Mouse (Mus musculus) forebrain, embryonic 11.5 days (tissue): ENCODE data around the gene Rft1. TPM values are rescaled to one million over a fixed set of nuclear protein-coding genes. Genes with fewer than 3 reads are reported as not detected.

Experiments used
- ATAC-seq: fragments of 200-750 bp; cut with Nextera tagmentation; replicated peaks from 2 replicates; pipeline ENCODE4 v1.8.0; 2017; ENCODE audit warnings: moderate TSS enrichment; ENCODE audit not compliant: low FRiP score
- DNase-seq: peaks from one replicate; pipeline ENCODE4 v3.0.0-alpha.2; 2017; ENCODE audit warnings: low spot score
- H3K27ac ChIP-seq: fragments of 300-500 bp; sonication (generic); 2 replicates; pipeline ENCODE4 v1.5.1; 2014; ENCODE audit warnings: low read depth, low read length
- H3K27me3 ChIP-seq: fragments of 300-500 bp; sonication (generic); 2 replicates; pipeline ENCODE4 v1.6.1; 2014; ENCODE audit warnings: mild to moderate bottlenecking, low read length, mixed read lengths; ENCODE audit not compliant: control insufficient read depth, insufficient read depth
- H3K36me3 ChIP-seq: fragments of 300-500 bp; sonication (generic); 2 replicates; pipeline ENCODE4 v1.6.1; 2014; ENCODE audit warnings: mild to moderate bottlenecking, low read length, moderate library complexity, mixed read lengths; ENCODE audit not compliant: control insufficient read depth, insufficient read depth
- H3K4me1 ChIP-seq: fragments of 300-500 bp; sonication (generic); replicated peaks from 2 replicates; pipeline ENCODE4 v1.6.1; 2014; ENCODE audit warnings: low read length, mixed read lengths; ENCODE audit not compliant: control insufficient read depth, insufficient read depth
- H3K4me2 ChIP-seq: fragments of 300-500 bp; sonication (generic); 2 replicates; pipeline ENCODE4 v1.6.1; 2014; ENCODE audit warnings: low read depth, mild to moderate bottlenecking, low read length, moderate library complexity, mixed read lengths; ENCODE audit not compliant: severe bottlenecking
- H3K4me3 ChIP-seq: fragments of 300-500 bp; sonication (generic); 2 replicates; pipeline ENCODE4 v1.5.1; 2014; ENCODE audit warnings: low read depth, low read length
- H3K9ac ChIP-seq: fragments of 300-500 bp; sonication (generic); 2 replicates; pipeline ENCODE4 v1.6.1; 2014; ENCODE audit warnings: low read length
- H3K9me3 ChIP-seq: fragments of 300-500 bp; sonication (generic); 2 replicates; pipeline ENCODE4 v1.6.1; 2016; ENCODE audit warnings: low read length, mixed read lengths; ENCODE audit not compliant: control insufficient read depth
- WGBS: fragments of 180-500 bp; shearing (Covaris S2); extraction: QIAGEN DNeasy Blood & Tissue Kit; methylation state at CpG from one replicate; pipeline ENCODE4 v1.1.7; 2014; 5-methylcytosine and 5-hydroxymethylcytosine counted together
- polyA plus RNA-seq: library from polyadenylated mRNA; unstranded; fragments of >200 nt; fragmentation: Nextera tagmentation; extraction: Ambion mirVana; gene quantifications from 2 replicates; pipeline ENCODE4 v1.2.1, GENCODE M21; 2014

The Rft1 gene
- polyA plus RNA-seq, 1 experiment from 2014 or later: 11.4 TPM

DNA sequence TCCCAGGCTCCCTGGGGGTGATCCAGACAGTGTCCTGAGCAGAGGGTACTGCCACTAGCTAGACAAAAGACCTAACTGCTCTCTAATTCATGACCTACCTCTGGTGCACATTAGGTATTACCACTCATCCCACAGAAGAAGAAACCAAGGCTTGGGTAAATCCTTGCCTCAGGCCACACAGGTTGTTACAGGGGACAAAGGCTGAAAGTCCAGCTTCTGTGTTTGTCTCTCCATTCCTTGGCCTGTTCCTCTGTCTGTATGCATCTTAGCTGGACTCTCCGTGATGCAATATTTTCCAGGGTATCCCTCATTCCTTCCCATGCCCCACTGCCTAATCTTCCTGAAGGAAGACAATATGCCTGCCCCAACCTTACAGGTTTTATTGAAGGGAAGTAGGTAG lies 19.7 kb upstream of the Rft1 start:
- no peaks in the 10 kb centered on the region for H3K4me1 ChIP-seq
- 85% methylated on average over 1 of the region's 1 CpGs for WGBS
- DNase-seq: no peak

DNA sequence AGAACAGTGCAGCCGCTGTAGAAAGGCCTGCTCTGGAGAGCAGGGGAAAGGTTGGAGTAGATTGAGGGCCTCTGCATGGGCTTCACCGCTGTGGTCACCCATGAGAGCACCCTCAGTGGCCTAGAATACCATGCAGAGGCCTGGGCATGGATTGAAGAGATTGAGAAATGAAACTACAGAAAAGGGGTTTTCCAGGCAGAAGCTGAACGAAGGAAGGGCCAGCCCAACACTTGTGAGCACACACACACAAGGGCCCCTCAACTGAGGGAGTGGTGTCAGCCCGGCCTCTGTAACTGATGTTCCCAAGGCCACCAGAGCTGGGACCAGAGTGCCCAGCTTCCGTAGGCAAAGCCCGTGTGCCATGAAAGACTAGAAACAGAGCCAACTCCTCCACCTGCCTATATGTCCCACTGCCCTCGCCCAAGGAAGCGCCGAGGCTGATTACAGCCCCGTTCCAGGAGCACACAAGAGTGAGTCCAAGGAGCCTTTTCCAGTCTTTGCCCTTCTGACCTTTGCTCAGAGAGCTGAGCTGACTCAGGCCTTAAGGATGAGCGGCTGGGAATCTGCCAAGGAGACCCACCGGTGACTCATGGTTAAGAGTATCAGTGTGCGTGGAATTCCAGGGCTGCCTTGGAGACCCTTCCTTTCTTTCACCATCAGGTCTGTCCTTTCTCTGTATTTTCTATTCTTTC lies 18.8 kb upstream of the Rft1 start:
- no peak overlapping the region for H3K27ac ChIP-seq

More for the DNA sequence above, 19.7 kb upstream of the Rft1 start:
- Histone ChIP-seq H3K9me3 (no peaks in the 10 kb centered on the region), H3K27me3 (no peaks in the 10 kb centered on the region), H3K4me2 (no peak overlapping the region), H3K4me3 (no peak overlapping the region), H3K36me3 (no peaks in the 10 kb centered on the region), H3K9ac (no peak overlapping the region), H3K27ac (no peak overlapping the region)
- no peak for ATAC-seq

DNA sequence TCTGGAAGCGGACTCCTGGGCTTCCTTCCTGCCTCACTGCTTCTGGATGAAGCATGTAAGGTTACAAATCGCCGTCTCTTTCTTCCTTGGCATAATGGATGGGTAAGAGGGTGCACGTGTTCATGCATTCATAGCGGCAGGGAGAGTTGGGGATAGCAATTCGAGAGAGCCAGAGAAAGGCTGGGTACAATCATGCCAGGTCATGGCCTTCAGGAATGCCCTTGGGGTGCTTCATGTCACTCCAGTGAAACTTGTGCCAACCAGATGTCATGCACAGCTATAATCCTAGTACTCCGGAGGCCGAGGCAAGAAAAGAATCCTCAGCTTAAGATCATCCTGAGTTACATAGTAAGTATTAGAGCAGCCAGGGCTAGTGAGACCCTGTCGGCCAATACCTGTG lies 17.7 kb upstream of the Rft1 start:
- Histone ChIP-seq H3K27ac (no peak overlapping the region), H3K27me3 (no peaks in the 10 kb centered on the region), H3K9ac (no peak overlapping the region), H3K4me1 (no peaks in the 10 kb centered on the region), H3K9me3 (no peaks in the 10 kb centered on the region), H3K4me3 (no peak overlapping the region), H3K4me2 (no peak overlapping the region), H3K36me3 (no peaks in the 10 kb centered on the region)
- ATAC-seq (no peak), DNase-seq (no peak)
- WGBS: 76% methylated on average over 9 of the region's 9 CpGs

More for the DNA sequence above, 18.8 kb upstream of the Rft1 start:
- Histone ChIP-seq H3K9me3 (no peaks in the 10 kb centered on the region), H3K36me3 (no peaks in the 10 kb centered on the region), H3K4me1 (no peaks in the 10 kb centered on the region), H3K4me2 (no peak overlapping the region), H3K9ac (no peak overlapping the region), H3K27me3 (no peaks in the 10 kb centered on the region), H3K4me3 (no peak overlapping the region)
- no peak for ATAC-seq
- WGBS: 83% methylated on average over 13 of the region's 13 CpGs
- no peak for DNase-seq

DNA sequence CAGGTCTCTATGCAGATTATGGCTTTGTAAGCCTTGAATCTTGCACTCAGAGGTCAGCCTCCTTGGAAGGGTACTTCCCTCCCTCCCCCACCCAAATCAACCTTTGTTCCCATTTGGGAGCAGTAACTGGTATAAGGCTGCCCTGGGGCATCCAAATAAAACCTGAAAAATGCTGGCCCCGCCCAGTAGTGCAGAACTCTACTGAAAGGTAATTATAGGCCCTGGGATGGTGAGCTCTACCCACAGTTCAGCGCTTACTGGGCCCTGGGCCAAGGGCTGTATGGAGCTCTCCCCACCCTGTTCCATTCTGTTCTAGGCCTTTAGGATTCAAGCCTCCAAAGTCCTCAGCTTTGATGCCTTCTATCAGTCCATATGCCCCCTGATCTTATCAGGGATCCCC lies 17.1 kb upstream of the Rft1 start:
- H3K9ac ChIP-seq: no peak overlapping the region
- H3K4me2 ChIP-seq: no peak overlapping the region
- no peak overlapping the region for H3K4me3 ChIP-seq
- H3K36me3 ChIP-seq: no peaks in the 10 kb centered on the region
- H3K9me3 ChIP-seq: no peaks in the 10 kb centered on the region
- no peaks in the 10 kb centered on the region for H3K27me3 ChIP-seq
- ATAC-seq (no peak), DNase-seq (no peak)
- no peak overlapping the region for H3K27ac ChIP-seq
- WGBS: 75% methylated on average over 2 of the region's 2 CpGs
- no peaks in the 10 kb centered on the region for H3K4me1 ChIP-seq

DNA sequence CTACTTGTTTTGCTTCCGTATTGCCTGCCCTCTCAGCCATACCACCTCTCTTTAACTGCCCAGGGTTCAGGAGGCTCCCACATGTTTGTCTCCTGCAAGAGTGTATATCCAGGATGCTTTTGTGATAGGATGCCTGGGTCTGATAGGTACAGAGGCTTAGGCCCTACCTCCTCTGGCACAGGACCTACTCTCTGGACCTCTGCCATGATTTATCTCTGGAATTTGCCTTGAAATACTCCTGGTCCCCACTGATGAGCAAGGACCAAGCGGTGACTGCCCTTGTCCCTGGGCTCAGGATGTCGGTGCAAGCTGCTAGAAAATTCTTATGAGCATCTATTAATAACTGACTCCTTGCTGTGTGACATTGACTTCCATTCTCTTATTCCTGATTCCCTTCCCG lies 16.2 kb upstream of the Rft1 start:
- Histone ChIP-seq H3K27ac (no peak overlapping the region), H3K36me3 (no peaks in the 10 kb centered on the region), H3K4me2 (no peak overlapping the region), H3K27me3 (no peaks in the 10 kb centered on the region), H3K4me3 (no peak overlapping the region), H3K9ac (no peak overlapping the region), H3K9me3 (no peaks in the 10 kb centered on the region), H3K4me1 (no peaks in the 10 kb centered on the region)
- 92% methylated on average over 4 of the region's 4 CpGs for WGBS
- no peak for DNase-seq
- no peak for ATAC-seq

DNA sequence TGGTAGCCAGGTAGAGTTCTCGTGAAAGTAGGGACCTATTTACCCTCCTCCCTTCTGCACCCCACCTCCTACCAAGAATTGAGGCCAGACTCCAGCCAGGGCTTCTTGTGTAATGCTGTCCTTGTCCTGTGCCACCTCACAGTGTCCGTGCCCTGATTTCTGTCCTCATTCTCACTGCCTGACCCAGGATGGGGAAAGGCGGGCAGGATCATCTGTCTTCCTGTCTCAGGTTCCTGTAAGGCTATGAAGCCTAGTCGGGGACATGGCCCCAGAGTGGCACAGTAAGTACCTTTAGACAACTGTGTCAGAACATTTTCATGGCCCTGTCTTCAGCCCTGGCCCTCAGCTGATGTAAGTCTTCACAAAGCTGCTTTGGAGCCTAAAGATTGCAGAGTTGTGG lies 15.5 kb upstream of the Rft1 start:
- H3K4me3 ChIP-seq: no peak overlapping the region
- no peak overlapping the region for H3K27ac ChIP-seq

DNA sequence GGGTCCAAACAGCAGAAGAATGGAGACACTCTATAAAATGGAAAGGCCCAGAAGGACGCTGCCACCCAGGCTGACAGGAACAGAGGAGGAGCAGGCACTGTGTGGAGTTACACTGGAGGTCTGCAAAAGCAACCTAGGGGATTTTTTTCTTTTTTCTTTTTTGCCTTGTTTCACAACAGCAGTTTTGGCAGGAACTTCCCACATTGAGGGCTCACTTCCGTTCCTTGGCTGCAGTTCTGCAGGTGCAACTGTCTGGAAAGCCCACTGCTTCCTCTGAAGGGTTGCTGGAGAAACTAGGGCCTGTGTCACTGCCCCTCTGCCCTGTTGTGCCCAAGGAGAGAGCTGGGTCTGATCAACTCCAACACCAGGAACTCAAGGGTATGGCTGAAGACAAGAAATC lies 12.4 kb upstream of the Rft1 start:
- H3K27ac ChIP-seq: no peak overlapping the region
- H3K27me3 ChIP-seq: no peaks in the 10 kb centered on the region
- ATAC-seq (no peak), DNase-seq (no peak)
- H3K4me1 ChIP-seq: no peaks in the 10 kb centered on the region
- H3K36me3 ChIP-seq: no peaks in the 10 kb centered on the region
- WGBS: 74% methylated on average over 2 of the region's 2 CpGs
- H3K9me3 ChIP-seq: no peaks in the 10 kb centered on the region
- H3K4me3 ChIP-seq: no peak overlapping the region
- H3K9ac ChIP-seq: no peak overlapping the region
- H3K4me2 ChIP-seq: no peak overlapping the region

More for the DNA sequence above, 15.5 kb upstream of the Rft1 start:
- no peak for DNase-seq
- H3K36me3 ChIP-seq: no peaks in the 10 kb centered on the region
- WGBS: 81% methylated on average over 4 of the region's 4 CpGs
- H3K9ac ChIP-seq: no peak overlapping the region
- no peak for ATAC-seq
- H3K9me3 ChIP-seq: no peaks in the 10 kb centered on the region
- H3K4me1 ChIP-seq: no peaks in the 10 kb centered on the region
- H3K4me2 ChIP-seq: no peak overlapping the region
- H3K27me3 ChIP-seq: no peaks in the 10 kb centered on the region

DNA sequence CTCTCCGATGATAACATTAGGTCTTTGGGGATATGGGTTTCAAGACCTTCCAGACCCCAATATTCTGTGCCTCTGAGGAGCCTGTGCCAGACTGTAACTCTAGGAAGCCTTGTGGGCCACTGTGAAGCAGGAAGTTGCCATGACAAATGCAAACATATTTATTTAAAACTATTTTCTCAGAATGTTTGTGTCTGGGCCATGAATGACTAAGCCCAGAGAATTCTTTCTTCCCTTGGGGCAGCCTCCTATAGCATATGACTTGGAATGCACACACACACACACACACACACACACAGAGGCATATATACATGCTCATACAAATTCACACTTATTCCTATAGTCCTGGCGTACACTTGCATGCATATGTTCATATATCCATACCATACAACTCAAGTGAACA lies 10.1 kb upstream of the Rft1 start:
- Histone ChIP-seq H3K4me2 (no peak overlapping the region), H3K4me1 (no peaks in the 10 kb centered on the region), H3K27ac (no peak overlapping the region), H3K27me3 (no peaks in the 10 kb centered on the region), H3K9ac (no peak overlapping the region), H3K36me3 (no peaks in the 10 kb centered on the region), H3K4me3 (no peak overlapping the region), H3K9me3 (no peaks in the 10 kb centered on the region)
- DNase-seq (no peak), ATAC-seq (no peak)
- WGBS: 92% methylated on average over 2 of the region's 2 CpGs

DNA sequence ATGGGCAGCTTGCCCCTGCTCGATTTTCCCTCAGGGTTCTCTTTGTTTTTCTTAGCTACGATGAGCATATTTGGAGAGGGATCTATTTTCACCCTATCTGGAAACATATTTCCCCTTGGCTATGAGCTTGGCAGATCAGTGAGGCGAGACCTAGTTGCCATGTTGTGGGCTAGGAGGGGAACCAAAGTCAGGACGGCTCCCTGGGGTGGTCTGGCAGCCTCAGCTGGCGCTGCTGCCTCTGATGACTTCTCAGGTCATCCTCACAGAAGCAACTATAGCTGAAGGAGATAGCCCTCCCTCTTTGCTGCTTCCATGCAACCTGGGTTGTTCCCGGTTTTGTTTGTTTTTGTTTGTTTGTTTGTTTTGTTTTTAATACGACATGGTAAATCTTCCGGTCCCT lies 9.1 kb upstream of the Rft1 start:
- no peak for ATAC-seq
- Histone ChIP-seq H3K9me3 (no peaks in the 10 kb centered on the region), H3K36me3 (no peaks in the 10 kb centered on the region), H3K27ac (no peak overlapping the region), H3K4me3 (no peak overlapping the region), H3K4me2 (no peak overlapping the region), H3K4me1 (no peaks in the 10 kb centered on the region), H3K9ac (no peak overlapping the region), H3K27me3 (no peaks in the 10 kb centered on the region)
- DNase-seq: no peak
- 71% methylated on average over 8 of the region's 8 CpGs for WGBS
